ENCODE assay signal across 25 mouse cellular contexts in the genomic region with DNA sequence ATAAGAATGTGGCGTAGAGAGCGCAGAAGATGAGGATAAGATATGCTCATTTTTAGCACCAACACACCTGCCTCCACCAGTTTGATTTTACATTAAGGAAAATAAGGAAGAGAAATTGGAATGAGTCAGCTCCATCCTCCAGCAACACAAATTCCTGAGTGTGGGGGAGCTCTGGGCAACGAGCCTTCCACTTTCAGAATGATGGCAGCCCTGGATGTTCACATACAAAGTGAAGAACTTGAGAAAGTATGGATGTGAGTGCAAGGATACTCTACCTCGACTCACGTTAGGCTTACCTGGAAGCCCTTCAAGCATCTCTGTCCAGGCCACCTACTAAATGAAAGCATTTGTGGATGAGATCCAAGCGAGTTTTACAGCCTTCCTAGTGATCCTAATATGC. TPM values are rescaled to one million over a fixed set of nuclear protein-coding genes. Genes with fewer than 3 reads are reported as not detected.
DNase-seq lines count a peak whose midpoint lies in the region; ATAC-seq and TF ChIP-seq lines count a peak whose summit lies in the region.
"Had no signal": no experiment of that assay in that cellular context is flagged by ENCODE, and none has a peak within 500 bp of the region (broad histone marks: within the 10 kb centered on the region; RNA-seq: fewer than 3 reads in every experiment).

No protein-coding gene starts in this region.

- peak overlapping the region; percentile 20; the same call in 1 of the 2 replicates for H3K27ac ChIP-seq in embryonic fibroblast, embryonic 13.5 days (ENCODE audit: insufficient read depth, low read length)
- H3K27ac ChIP-seq: forebrain, embryonic 15.5 days; heart, adult 2 months; heart, embryonic 13.5 days; limb, embryonic 10.5 days; liver, embryonic 15.5 days; lung, embryonic 15.5 days; neural tube, embryonic 15.5 days had no signal

- no peak for TF ChIP-seq POLR2A in embryonic fibroblast, embryonic 13.5 days (IDR thresholded peaks at IDR 0.05; ENCODE audit: low read depth, low read length)

- no peak overlapping the region for H3K4me3 ChIP-seq in embryonic fibroblast, embryonic 13.5 days (ENCODE audit: insufficient read depth, low read length)
- H3K4me3 ChIP-seq: forebrain, embryonic 15.5 days; heart, adult 2 months; heart, embryonic 13.5 days; limb, embryonic 10.5 days; liver, embryonic 15.5 days; lung, embryonic 15.5 days; megakaryocyte, embryonic 14.5 days; neural tube, embryonic 15.5 days had no signal

- H3K4me1 ChIP-seq in embryonic fibroblast, embryonic 13.5 days (ENCODE audit: control insufficient read depth, insufficient read depth, low read length), result peaks cover 5% of the 10 kb centered on the region

- no peak for DNase-seq in frontal cortex, postnatal 14 days (ENCODE audit: low spot score in 2 of 2)
- peak; percentile 34 to 79 for DNase-seq in left cerebral cortex, postnatal 25 days (ENCODE audit: low spot score in 2 of 2)
- no peak for DNase-seq in left cerebral cortex, postnatal 10 days (ENCODE audit: extremely low spot score in 1 of 2, low spot score in 2 of 2)
- DNase-seq in telencephalon, adult 2 months (ENCODE audit: low read depth, low spot score), result peak; percentile 52
- DNase-seq in adrenal gland, adult 8-10 months, result no peak
- DNase-seq: cerebellum, adult 11-12 months; cerebellum, postnatal 36 days; gastrocnemius, postnatal 36 days; heart, adult 2 months; kidney, postnatal 36 days; liver; lung, postnatal 36 days; thymus, postnatal 36 days had no signal

- peak; percentile 62 for ATAC-seq in frontal cortex, adult (ENCODE audit: low TSS enrichment)
- ATAC-seq: CD4-positive, CD25-positive, alpha-beta regulatory T cell, adult 4 months; forebrain, embryonic 15.5 days; intestine, postnatal 0 days; midbrain, embryonic 16.5 days had no signal

- TF ChIP-seq CTCF in embryonic fibroblast, embryonic 13.5 days (IDR thresholded peaks at IDR 0.05; ENCODE audit: borderline replicate concordance, insufficient read depth, low read length), result no peak

- intact Hi-C loops in left cerebral cortex, postnatal 25 days (cut with DNase I), result loop anchor here (5.0 kb wide), 1 partner anchor 41 kb away; no protein-coding TSS in a partner anchor
- intact Hi-C loops in left cerebral cortex, postnatal 10 days (cut with DNase I), result no loop called here

RNA-seq across cellular contexts. Expression of gene Nr4a2, which starts 54.3 kb away (rescaled TPM):
- total RNA-seq in left cerebral cortex, postnatal 25 days (2021), result 10 to 100 TPM; 46.3 to 50.6 TPM
- total RNA-seq in left cerebral cortex, postnatal 10 days (2021), result 10 to 100 TPM; 52.8 to 75.5 TPM
- polyA plus RNA-seq in embryonic fibroblast, embryonic 13.5 days (2011; ENCODE audit: insufficient read length, low read depth, missing spikeins), result 5.7 and 8.1 TPM in 2 replicates
- 10 to 100 TPM in 1 of 4 experiments, 1 to 10 TPM in 3; 6.8 to 29.7 (median 8.4) TPM for total RNA-seq in adrenal gland, adult 8-10 months (2022)

RNA-seq across cellular contexts. Expression of gene Gpd2, which starts 59.4 kb away (rescaled TPM):
- total RNA-seq in left cerebral cortex, postnatal 25 days (2021), result 10 to 100 TPM; 96.8 to 99.0 TPM
- 100 to 1,000 TPM; 109 to 120 TPM for total RNA-seq in left cerebral cortex, postnatal 10 days (2021)
- 27.3 and 29.2 TPM in 2 replicates for polyA plus RNA-seq in embryonic fibroblast, embryonic 13.5 days (2011; ENCODE audit: insufficient read length, low read depth, missing spikeins)
- 10 to 100 TPM; 25.5 to 71.3 (median 53.2) TPM for total RNA-seq in adrenal gland, adult 8-10 months (2022)

Comparison
In these comparisons a context has a peak if more than half of its experiments do, and no peak if none do; other contexts are left out.
1. DNase-seq: peak in left cerebral cortex, postnatal 25 days (2 of 2) and telencephalon, adult 2 months (single experiment); none in frontal cortex, postnatal 14 days (0 of 2), left cerebral cortex, postnatal 10 days (0 of 2) and adrenal gland, adult 8-10 months (single experiment).